Mouse (Mus musculus): ENCODE results near the gene Cdc42bpg. TPM values are rescaled to one million over a fixed set of nuclear protein-coding genes. Genes with fewer than 3 reads are reported as not detected.
"Not testable (repeated sequence)": the region's sequence is repeated elsewhere in the genome, so short reads cannot be mapped to it uniquely, and the experiment has no call there.

Gene Cdc42bpg
- total RNA-seq, 2 experiments from 2014 or later = 8.9 to 9.8 TPM

GRCm38 (mm10) chr19:6292262-6292661 is 14.0 kb upstream of the Cdc42bpg start:
- no peak for DNase-seq
- intact Hi-C loops (cut with DNase I) = loop anchor here (2.0 kb wide), 1 partner anchor 15 kb away; the partner anchor contains the start of gene Ehd1

GRCm38 (mm10) chr19:6294301-6294700 is 12.0 kb upstream of the Cdc42bpg start:
- no peak for DNase-seq
- intact Hi-C loops (cut with DNase I) = no loop called here

GRCm38 (mm10) chr19:6296551-6297210 is 9.6 kb upstream of the Cdc42bpg start:
- intact Hi-C loops (cut with DNase I) = no loop called here
- no peak for DNase-seq

GRCm38 (mm10) chr19:6297641-6298040 is 8.6 kb upstream of the Cdc42bpg start:
- DNase-seq = peak in 1 of 2 experiments; percentile 40
- intact Hi-C loops (cut with DNase I) = no loop called here

DNA sequence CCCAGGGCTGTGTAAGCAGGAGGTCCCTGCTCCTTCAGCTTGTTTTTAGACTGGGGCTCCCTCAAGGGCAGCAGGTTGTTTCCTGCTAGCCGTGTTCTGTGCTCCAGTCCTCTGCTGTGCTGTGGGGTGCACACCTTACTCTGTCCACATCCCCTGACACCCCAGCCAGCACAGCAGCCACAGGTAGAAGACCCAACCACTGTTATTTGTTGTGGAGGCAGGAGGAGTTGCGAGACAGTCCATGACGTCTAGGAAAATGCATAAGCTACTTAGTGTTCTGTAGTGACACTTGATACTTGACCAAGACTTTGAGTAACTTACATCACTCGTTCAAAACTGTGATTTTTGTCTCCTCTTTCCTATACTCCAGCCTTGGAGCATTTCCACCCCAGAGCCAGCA is 7.3 kb upstream of the Cdc42bpg start:
- no peak for DNase-seq
- intact Hi-C loops (cut with DNase I) = loop anchor here (1.0 kb wide), 1 partner anchor 8 kb away; no protein-coding TSS in a partner anchor

DNA sequence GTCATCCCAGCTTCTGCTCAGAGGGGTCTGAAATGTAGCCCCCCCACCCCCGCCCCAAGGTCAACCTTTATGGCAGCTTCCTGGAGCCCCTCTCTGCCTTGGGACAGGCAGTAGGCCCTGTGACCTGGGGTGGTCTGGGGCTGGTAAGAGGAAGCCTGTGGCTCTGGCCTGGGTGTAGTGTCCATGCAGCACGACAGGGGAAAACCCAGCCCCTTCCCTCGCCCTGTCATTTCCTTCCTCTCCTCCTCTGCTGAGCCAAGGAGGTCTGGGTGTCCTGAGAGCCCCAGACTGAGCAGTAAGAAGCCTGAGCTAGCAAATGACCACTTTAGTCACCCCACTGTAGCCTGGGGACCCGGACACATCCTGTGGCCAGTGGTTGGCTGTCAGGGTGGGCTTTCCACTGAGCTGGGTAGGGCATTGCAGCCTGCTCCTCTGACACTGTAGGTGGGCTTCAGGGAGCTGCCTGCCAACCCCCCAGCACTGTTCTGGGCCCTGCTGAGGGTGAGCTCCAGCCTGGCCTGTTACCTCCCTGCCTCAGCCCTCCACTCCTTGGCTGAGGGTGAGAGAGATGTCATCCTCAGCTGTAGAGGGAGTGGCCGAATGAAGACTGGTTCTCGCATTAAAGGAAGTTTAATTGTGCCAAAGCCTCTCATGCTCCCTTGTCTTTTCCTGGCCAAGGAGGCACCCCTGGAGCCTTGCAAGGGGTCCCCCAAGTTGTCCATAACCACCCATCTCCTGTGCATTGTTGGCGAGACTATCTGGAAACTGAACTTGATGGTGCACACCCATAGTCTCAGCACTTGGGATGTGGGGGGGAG is 6.6 kb upstream of the Cdc42bpg start:
- peak; percentile 49 to 51 for DNase-seq
- intact Hi-C loops (cut with DNase I) = loop anchor here (1.0 kb wide), 1 partner anchor 8 kb away; no protein-coding TSS in a partner anchor

- intact Hi-C loops (cut with DNase I) = no loop called here
- DNase-seq = peak; percentile 60 to 62
Observed at GRCm38 (mm10) chr19:6300402-6300841, 5.8 kb upstream of the Cdc42bpg start.

DNA sequence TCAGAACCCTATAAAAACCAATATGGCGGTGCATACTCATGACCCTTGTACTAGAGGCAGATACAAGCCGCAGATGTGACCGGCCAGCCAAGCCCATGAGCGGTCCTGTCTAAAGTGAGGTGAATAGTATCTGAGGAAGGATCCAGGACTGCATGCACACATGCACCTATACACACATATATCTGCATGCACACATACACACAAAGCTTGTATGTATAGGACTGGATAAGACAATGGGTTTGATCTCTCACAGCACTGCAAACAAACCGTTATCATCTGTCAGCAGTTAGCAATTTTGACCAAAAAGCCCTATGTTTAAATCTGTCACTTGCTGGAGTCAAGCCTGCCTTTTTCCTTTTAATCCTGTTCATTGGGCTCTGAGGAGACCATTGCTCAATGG is 4.1 kb upstream of the Cdc42bpg start:
- no peak for DNase-seq
- intact Hi-C loops (cut with DNase I) = no loop called here

DNA sequence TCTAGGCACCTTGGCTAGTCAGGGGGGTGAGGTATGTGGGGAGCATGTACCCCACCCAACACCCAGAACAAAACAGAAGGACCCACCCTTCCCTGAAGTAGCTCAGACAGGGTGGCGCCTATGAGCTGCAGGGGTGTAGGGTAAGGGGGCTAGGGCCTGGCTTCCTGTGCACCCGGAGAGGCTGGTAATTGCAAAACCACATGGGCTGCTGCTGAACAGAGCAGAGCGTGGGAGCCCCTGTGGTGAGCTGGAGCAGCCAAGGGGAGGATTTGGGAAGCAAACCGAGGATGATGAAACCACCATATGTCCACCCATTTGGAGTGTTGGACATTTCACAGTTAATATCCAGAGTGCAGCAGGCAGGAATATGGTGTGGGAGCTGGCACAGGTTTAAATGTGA is 3.7 kb upstream of the Cdc42bpg start:
- peak; percentile 70 to 75 for DNase-seq
- intact Hi-C loops (cut with DNase I) = no loop called here

- no peak for DNase-seq
- intact Hi-C loops (cut with DNase I) = no loop called here
Observed at GRCm38 (mm10) chr19:6303831-6304230, 2.4 kb upstream of the Cdc42bpg start.

GRCm38 (mm10) chr19:6304787-6305516 is 1.3 kb upstream of the Cdc42bpg start:
- peak; percentile 93 to 97 for DNase-seq
- intact Hi-C loops (cut with DNase I) = loop anchor here (1.0 kb wide), 1 partner anchor 37 kb away; no protein-coding TSS in a partner anchor

GRCm38 (mm10) chr19:6305517-6306115 is 640 bp upstream of the Cdc42bpg start:
- DNase-seq = no peak
- intact Hi-C loops (cut with DNase I) = loop anchor here (1.0 to 2.0 kb wide), 2 partner anchors 25 to 37 kb away; no protein-coding TSS in a partner anchor

GRCm38 (mm10) chr19:6306586-6306985 is 330 bp downstream of the Cdc42bpg start:
- intact Hi-C loops (cut with DNase I) = loop anchor here (2.0 kb wide), 1 partner anchor 24 kb away; no protein-coding TSS in a partner anchor
- DNase-seq = peak; percentile 88 to 93

DNA sequence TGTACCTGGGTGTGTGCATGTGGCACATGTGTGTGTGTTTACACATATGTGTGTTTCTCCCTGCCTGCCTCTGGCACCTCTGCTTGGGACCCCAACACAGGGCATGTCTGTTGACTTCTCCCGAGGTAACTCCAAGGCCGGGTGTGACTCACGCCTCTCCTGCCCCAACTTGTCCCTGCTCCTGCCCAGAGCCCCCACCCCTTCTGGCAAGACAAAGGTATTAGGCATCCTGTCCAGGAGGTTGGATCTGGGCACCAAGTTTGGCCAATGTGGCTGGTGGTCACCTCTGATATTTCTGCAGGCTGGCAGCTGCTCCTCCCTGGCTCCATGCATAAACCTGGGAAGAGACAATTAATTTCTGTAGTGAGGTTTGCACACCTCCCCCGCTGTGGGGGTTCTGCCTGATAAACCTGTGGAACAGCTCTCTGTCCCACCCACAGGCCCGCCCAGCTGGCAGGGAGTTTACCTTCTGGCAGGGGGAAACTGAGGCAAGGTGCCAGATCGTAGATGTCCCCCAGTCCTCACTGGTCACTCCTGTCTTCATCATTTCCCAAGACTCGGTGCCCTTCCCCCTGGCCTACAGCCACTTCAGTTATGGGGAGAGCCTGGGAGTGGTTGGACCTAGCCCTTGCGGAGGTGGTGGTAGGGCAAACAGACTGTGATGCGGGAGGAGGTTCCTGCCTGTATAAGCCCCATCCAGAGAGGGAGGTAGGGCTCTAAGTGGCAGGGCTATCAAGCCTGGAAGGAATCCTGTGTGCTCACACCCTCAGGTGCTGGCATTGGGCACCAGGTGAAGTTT is 1.7 kb downstream of the Cdc42bpg start:
- intact Hi-C loops (cut with DNase I) = loop anchor here (2.0 kb wide), 1 partner anchor 23 kb away; no protein-coding TSS in a partner anchor
- no peak for DNase-seq

DNA sequence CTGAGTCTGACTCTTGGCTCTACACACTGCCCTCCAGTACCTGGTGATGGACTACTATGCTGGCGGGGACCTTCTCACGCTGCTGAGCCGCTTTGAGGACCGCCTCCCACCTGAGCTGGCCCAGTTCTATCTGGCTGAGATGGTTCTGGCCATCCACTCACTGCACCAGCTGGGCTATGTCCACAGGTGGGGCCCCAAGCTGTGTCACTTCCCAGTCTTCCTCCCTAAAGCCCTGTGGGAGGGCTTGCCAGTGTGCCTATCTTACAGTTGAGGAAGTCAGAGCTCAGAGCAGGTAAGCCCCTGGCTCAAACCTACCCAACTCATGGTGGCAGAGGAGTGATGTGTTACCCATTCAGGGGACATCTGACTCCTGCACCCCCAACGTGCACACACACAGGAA is 3.9 kb downstream of the Cdc42bpg start:
- no peak for DNase-seq
- intact Hi-C loops (cut with DNase I) = loop anchor here (5.0 kb wide), 1 partner anchor 1648 kb away; no protein-coding TSS in a partner anchor

DNA sequence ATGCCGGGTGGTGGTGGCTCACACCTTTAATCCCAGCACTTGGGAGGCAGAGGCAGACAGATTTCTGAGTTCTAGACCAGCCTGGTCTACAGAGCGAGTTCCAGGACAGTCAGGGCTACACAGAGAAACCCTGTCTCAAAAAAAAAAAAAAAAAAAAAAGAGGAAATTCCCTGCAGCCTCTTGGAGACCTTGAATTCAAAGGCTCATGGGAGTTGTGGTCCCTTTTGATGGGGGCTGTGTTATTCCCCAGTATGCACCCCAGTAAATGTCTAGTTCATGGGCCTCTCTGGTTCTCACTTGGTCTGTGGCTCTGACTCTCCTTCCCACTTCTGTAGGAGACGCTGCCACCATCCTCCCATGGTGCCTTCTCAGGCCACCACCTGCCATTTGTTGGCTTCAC is 5.5 kb downstream of the Cdc42bpg start:
- not testable (repeated sequence) for DNase-seq
- intact Hi-C loops (cut with DNase I) = loop anchor here (5.0 kb wide), 1 partner anchor 1649 kb away; no protein-coding TSS in a partner anchor

GRCm38 (mm10) chr19:6313796-6314195 is 7.5 kb downstream of the Cdc42bpg start:
- DNase-seq = no peak
- intact Hi-C loops (cut with DNase I) = loop anchor here (5.0 kb wide), 1 partner anchor 1651 kb away; no protein-coding TSS in a partner anchor

- no peak for DNase-seq
- intact Hi-C loops (cut with DNase I) = loop anchor here (5.0 kb wide), 1 partner anchor 1652 kb away; no protein-coding TSS in a partner anchor
Observed at GRCm38 (mm10) chr19:6314513-6314912, 8.3 kb downstream of the Cdc42bpg start.

- intact Hi-C loops (cut with DNase I) = no loop called here
- DNase-seq = no peak
Observed at GRCm38 (mm10) chr19:6315573-6315972, 9.3 kb downstream of the Cdc42bpg start.
